Mouse (Mus musculus) ovary, adult 18-20 months (tissue): ENCODE results near the gene Npas2.

Source experiments
- DNase-seq: peaks from one replicate; pipeline ENCODE4 v3.0.0; 2022; ENCODE audit warnings: low spot score, mixed read lengths

Gene Npas2

GRCm38 (mm10) chr1:39217584-39217983 lies 24.1 kb downstream of the Npas2 start:
- no peak for DNase-seq

- DNase-seq, result no peak
Measured at GRCm38 (mm10) chr1:39228401-39228800, 34.9 kb downstream of the Npas2 start.

GRCm38 (mm10) chr1:39230021-39230420 lies 36.5 kb downstream of the Npas2 start:
- DNase-seq, result no peak

GRCm38 (mm10) chr1:39234815-39235449 lies 41.4 kb downstream of the Npas2 start:
- no peak for DNase-seq

GRCm38 (mm10) chr1:39237503-39238255 lies 44.1 kb downstream of the Npas2 start:
- no peak for DNase-seq

GRCm38 (mm10) chr1:39240860-39241584 lies 47.5 kb downstream of the Npas2 start:
- DNase-seq, result no peak

GRCm38 (mm10) chr1:39244726-39245125 lies 51.2 kb downstream of the Npas2 start:
- no peak for DNase-seq

- DNase-seq, result no peak
Measured at GRCm38 (mm10) chr1:39251679-39252078, 58.1 kb downstream of the Npas2 start.

GRCm38 (mm10) chr1:39253771-39254170 lies 60.2 kb downstream of the Npas2 start:
- DNase-seq, result no peak

- DNase-seq, result no peak
Measured at GRCm38 (mm10) chr1:39256051-39256450, 62.5 kb downstream of the Npas2 start.

GRCm38 (mm10) chr1:39256513-39257330 lies 63.2 kb downstream of the Npas2 start:
- no peak for DNase-seq

- no peak for DNase-seq
Measured at GRCm38 (mm10) chr1:39257331-39257594, 63.7 kb downstream of the Npas2 start.

GRCm38 (mm10) chr1:39259668-39260067 lies 66.1 kb downstream of the Npas2 start:
- DNase-seq, result no peak

GRCm38 (mm10) chr1:39260183-39260978 lies 66.8 kb downstream of the Npas2 start:
- no peak for DNase-seq

GRCm38 (mm10) chr1:39266843-39267512 lies 73.4 kb downstream of the Npas2 start:
- DNase-seq, result no peak

- no peak for DNase-seq
Measured at GRCm38 (mm10) chr1:39272976-39273375, 79.4 kb downstream of the Npas2 start.

- no peak for DNase-seq
Measured at GRCm38 (mm10) chr1:39280391-39280790, 86.9 kb downstream of the Npas2 start.

GRCm38 (mm10) chr1:39280989-39281875 lies 87.7 kb downstream of the Npas2 start:
- peak; percentile 60 for DNase-seq

GRCm38 (mm10) chr1:39281888-39282287 lies 88.4 kb downstream of the Npas2 start:
- no peak for DNase-seq

- no peak for DNase-seq
Measured at GRCm38 (mm10) chr1:39283323-39283722, 89.8 kb downstream of the Npas2 start.
